Mouse (Mus musculus): ENCODE results near the gene Smim17.
"Not testable (repeated sequence)": the region's sequence is repeated elsewhere in the genome, so short reads cannot be mapped to it uniquely, and the experiment has no call there.

Smim17 gene

GRCm38 (mm10) chr7:6397996-6398975 is at the start of gene Smim17:
TSS of gene Smim17 (plus strand) at chr7:6398715.
- peak; percentile 37 for DNase-seq (ENCODE audit: low read depth, low spot score)

DNA sequence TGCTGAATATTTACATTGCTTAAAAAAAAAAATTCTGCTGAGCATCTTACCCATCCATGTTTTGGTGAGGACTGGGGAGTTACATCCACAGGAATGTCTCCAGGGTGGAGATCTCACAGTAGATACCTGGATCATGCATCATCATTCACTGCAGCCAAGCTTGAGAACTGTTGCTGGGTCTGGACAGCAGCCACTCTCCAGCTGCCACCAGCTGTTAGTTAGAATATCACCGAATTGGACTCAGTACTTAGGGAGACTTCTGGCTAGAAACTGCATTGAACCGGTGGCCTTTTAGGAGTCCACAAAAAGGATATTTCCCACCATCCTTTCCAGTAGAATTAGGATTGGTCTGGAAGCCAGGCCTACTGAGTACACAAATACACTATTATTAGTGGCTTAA is 40.4 kb upstream of the Smim17 start:
- no peak for DNase-seq (ENCODE audit: low read depth, low spot score)

GRCm38 (mm10) chr7:6358937-6359590 is 39.5 kb upstream of the Smim17 start:
- DNase-seq (ENCODE audit: low read depth, low spot score): peak; percentile 59

DNA sequence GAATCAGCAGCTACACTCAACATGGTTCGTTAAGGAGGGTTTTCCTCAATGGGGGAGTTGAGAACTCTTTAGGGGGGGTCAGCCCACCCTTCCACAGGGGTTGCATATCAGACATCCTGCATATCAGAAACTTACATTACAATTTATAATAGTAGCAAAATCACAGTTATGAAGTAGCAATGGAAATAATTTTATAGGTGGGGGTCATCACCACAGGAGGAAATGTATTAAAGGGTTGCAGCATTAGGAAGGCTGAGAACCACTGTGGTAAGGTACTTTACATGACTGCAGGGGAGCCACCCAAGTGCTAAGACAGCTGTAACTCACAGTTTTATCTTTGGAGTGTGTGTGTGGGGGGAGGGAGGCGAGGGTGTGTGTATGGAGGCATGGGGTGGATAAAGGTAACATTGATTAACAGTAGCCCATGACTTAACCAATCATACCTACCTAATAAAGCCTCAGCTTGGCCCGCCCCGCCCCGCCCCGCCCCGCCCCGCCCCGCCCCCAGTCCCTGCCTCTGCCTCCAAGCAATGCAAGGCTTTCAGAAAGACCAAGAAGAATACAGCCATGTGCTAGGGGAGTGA is 37.9 kb upstream of the Smim17 start:
- DNase-seq (ENCODE audit: low read depth, low spot score): no peak

DNA sequence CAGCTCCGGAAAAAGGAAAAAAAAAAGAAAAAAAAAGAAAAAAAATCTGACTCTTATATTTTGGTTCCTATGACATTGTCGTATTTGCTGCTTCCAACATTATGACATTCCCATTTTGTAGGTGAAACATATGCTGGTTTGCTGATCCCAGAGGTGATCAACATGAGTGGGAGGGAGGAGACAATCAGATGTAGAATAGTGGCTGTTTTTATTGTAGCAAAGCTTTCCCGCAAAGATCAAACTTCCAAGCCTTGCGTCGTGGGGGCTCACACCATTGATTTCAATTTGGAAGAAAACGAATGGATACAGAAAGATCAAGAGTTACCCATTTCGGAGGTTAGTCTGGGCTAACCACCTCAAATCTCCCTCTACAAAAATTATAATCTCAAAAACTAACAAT is 36.8 kb upstream of the Smim17 start:
- no peak for DNase-seq (ENCODE audit: low read depth, low spot score)

- DNase-seq (ENCODE audit: low read depth, low spot score): peak; percentile 99
These were observed 36.1 kb upstream of the Smim17 start for GRCm38 (mm10) chr7:6362268-6363046.

GRCm38 (mm10) chr7:6363047-6363488 is 35.4 kb upstream of the Smim17 start, which contains the start of gene Zfp78:
TSS of gene Zfp78 (plus strand) at chr7:6363280.
- peak; percentile 93 for DNase-seq (ENCODE audit: low read depth, low spot score)

GRCm38 (mm10) chr7:6364761-6365160 is 33.8 kb upstream of the Smim17 start:
- no peak for DNase-seq (ENCODE audit: low read depth, low spot score)

DNA sequence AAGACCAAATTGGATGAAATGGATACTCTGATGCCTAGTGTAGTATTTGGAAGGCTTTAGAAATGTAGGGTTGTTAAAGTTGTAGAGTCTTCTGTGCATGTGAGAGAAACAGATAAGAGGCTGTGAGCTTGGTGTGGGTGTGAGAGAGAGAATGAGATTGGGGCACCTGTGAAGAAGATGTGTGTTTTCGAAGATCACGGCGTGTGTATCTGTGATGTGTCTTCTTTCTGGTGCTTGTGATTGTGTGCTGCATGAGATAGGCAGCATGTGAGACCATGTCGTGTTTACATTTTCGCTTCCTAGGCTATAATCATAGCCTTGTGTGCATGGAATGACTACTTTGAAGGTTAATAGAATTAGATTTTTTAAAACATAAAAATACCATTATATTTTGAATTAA is 31.3 kb upstream of the Smim17 start:
- no peak for DNase-seq (ENCODE audit: low read depth, low spot score)

DNA sequence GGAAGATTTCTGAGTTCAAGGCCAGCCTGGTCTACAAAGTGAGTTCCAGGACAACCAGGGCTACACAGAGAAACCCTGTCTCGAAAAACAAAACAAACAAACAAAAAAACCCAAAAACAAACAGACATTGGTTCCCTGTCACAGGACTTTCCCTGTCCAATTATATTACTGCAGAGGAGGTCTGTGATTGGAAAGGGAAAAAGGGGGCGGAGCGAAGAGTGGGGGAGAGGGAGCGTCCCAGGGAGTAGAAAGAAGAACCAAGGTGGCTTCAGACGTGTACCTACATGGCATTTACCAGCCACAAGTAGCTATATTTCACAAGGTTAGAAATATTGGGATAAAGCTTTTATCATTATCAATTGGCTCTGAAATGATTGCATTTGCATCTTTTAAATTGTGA is 30.4 kb upstream of the Smim17 start:
- not testable (repeated sequence) for DNase-seq (ENCODE audit: low read depth, low spot score)

DNA sequence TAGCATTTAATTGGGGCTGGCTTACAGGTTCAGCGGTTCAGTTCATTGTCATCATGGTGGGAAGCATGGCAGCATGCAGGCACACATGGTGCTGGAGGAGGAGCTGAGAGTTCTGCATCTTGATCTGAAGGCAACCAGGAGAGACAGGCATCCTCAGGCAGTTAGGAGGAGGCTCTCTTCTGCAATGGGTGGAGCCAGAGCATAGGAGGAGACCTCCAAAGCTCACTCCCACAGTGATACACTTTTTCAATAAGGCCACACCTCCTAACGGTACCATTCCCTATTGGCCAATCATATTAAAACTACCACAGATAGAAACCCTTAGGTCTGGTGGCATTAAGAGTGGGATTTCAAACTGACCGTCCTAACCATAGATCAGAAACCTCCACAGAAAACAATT is 29.1 kb upstream of the Smim17 start:
- DNase-seq (ENCODE audit: low read depth, low spot score): no peak

GRCm38 (mm10) chr7:6372993-6373392 is 25.5 kb upstream of the Smim17 start:
- no peak for DNase-seq (ENCODE audit: low read depth, low spot score)

- no peak for DNase-seq (ENCODE audit: low read depth, low spot score)
These were observed 20.1 kb upstream of the Smim17 start for GRCm38 (mm10) chr7:6378441-6378840.

DNA sequence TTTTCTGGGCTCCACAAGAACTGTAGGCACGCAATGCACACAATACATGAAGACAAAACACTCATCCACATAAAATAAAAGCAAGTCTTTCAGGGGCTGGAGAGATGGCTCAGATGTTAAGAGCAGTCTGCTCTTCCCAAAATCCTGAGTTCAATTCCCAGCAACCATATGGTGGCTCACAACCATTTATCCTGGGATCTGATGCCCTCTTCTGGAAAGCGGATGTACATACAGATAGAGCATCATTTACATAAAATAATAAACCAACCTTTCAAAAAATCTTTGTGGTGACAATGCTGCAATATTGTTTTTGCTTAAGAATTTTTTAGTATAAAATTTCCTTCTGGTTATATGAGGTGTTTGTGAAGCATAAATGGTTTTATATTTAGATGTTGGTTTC is 17.1 kb upstream of the Smim17 start:
- DNase-seq (ENCODE audit: low read depth, low spot score): no peak

GRCm38 (mm10) chr7:6383044-6383455 is 15.5 kb upstream of the Smim17 start, which contains the start of gene Zfp28:
TSS of gene Zfp28 (plus strand) at chr7:6383295.
- peak; percentile 91 for DNase-seq (ENCODE audit: low read depth, low spot score)

DNA sequence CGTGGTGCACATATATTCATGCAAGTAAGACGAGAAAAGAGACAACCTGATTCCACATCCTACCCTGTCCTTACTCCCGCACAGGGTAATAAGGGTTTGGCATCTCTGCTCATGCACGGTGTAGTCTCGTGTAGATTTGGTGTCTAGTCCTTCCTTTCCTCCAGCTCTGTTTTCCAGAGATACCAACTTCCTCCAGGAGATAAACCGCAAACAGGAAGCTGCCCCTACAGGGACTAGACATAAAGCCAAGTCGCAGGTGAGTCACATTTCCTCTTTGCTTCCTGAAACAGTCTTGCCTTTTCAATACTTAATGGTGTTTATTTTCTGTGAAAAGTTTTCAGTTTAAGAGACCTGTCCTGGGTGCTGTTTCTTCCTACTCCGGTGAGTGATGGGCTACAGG is 14.5 kb upstream of the Smim17 start:
- no peak for DNase-seq (ENCODE audit: low read depth, low spot score)

DNA sequence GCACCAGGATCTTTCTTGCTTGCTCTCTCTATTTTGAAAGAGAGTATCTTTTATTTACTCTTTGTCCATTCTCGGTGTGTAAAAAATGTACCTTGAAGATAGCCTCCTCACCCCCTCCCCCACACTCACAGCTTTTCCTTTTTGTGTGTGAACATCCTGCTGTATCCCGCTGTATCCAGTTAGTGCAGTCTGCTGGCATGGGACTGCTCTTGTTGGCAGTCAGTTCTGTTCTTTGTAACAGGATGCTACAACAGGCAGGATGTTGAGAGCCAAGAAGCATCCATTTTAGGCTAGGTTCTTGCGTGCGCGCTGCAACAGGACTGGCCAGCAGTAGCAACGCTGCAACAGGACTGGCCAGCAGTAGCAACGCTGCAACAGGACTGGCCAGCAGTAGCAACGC is 11.5 kb upstream of the Smim17 start:
- no peak for DNase-seq (ENCODE audit: low read depth, low spot score)

DNA sequence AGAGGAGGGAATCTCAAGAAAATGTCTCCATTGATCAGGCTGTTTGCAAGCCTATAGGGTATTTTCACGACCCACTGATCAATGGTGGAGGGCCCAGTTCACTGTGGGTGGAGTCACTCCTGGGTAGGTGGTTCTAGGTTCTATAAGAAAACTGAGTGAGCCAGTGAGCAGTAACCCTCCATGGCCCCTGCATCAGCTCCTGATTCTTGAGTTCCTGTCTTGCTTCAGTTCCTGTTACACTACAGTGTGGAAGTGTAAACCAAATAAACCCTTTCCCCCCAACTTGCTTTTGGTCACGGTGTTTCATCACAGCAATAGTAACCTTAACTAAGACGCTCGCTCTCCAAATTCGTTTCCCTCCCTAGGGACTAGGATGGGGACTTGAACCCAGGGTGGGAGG is 9.5 kb upstream of the Smim17 start:
- DNase-seq (ENCODE audit: low read depth, low spot score): no peak

DNA sequence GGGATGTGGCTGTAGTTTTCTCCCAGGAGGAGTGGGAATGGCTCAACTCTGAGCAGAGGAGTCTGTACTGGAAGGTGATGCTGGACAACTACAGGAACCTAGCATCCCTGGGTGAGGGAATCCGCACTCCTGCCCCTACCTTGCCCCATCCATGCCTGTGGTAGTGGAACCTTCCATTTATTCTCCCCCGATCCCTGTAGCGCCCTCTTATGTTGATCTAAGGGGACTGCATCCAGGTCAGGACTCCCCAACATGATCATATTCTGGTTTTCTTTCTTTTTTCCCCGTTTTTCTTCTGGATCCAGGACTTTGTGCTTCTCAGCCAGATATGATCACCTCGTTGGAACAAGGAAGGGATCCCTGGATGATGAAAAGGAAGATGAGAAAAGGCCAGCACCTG is 9.1 kb upstream of the Smim17 start:
- no peak for DNase-seq (ENCODE audit: low read depth, low spot score)

- DNase-seq (ENCODE audit: low read depth, low spot score): no peak
These were observed 11.5 kb downstream of the Smim17 start, which contains the start of gene Gm20715 for GRCm38 (mm10) chr7:6410043-6410442. TSS of gene Gm20715 (plus strand) at chr7:6410277.

Data from brain, embryonic 18.5 days (tissue).